Mouse (Mus musculus): ENCODE data around the gene Crcp.

Crcp gene

GRCm38 (mm10) chr5:130096754-130097153, 67.7 kb downstream of the Crcp start:
- no peak for DNase-seq (ENCODE audit: low read depth, low spot score)

GRCm38 (mm10) chr5:130097837-130098236, 68.7 kb downstream of the Crcp start:
- no peak for DNase-seq (ENCODE audit: low read depth, low spot score)

DNA sequence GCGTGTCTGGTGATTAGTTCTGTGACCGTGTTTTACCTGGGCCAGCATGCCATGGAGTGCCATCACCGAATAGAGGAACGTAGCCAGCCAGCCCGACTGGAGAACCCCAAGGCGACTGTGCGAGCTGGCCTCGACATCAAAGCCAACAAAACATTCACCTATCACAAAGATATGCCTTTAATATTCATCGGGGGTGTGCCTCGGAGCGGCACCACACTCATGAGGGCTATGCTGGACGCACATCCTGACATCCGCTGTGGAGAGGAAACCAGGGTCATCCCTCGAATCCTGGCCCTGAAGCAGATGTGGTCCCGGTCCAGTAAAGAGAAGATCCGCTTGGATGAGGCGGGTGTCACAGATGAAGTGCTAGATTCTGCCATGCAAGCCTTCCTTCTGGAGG, 72.6 kb downstream of the Crcp start:
- no peak for DNase-seq (ENCODE audit: low read depth, low spot score)

- no peak for DNase-seq (ENCODE audit: low read depth, low spot score)
Measured at GRCm38 (mm10) chr5:130109348-130109747, 80.3 kb downstream of the Crcp start.
